Mouse (Mus musculus) MEL (cell line): ENCODE measurements around the gene Cul4b. TPM values are rescaled to one million over a fixed set of nuclear protein-coding genes. Genes with fewer than 3 reads are reported as not detected.

Source experiments
- DNase-seq: peaks from one replicate; pipeline ENCODE4 v3.0.0; 2011; ENCODE audit warnings: low read depth, low spot score
- H3K27ac ChIP-seq: 2 replicates; pipeline ENCODE4 v1.5.1; 2012; ENCODE audit warnings: low read depth, mild to moderate bottlenecking, control low read depth, low read length, moderate library complexity; ENCODE audit not compliant: control insufficient read depth
- H3K27me3 ChIP-seq, 2 experiments: fragments of 150-350 bp in 1 of 2; sonication (generic) in 1 of 2; 2 replicates each; pipeline ENCODE4 v1.6.1; 2012; ENCODE audit warnings: low read length in 2 of 2, mild to moderate bottlenecking in 2 of 2, improper control_type of control experiment in 1 of 2, moderate library complexity in 1 of 2; ENCODE audit not compliant: insufficient read depth in 2 of 2, control insufficient read depth in 1 of 2
- H3K36me3 ChIP-seq, 2 experiments: 2 replicates each; pipeline ENCODE4 v1.6.1; 2012 to 2014; ENCODE audit warnings: low read length in 2 of 2, improper control_type of control experiment in 1 of 2, inconsistent platforms in 1 of 2, mild to moderate bottlenecking in 1 of 2; ENCODE audit not compliant: insufficient read depth in 2 of 2, control insufficient read depth in 1 of 2
- H3K4me1 ChIP-seq, 2 experiments: fragments of 150-350 bp in 1 of 2; sonication (generic) in 1 of 2; 2 replicates each; pipeline ENCODE4 v1.6.1; 2012; ENCODE audit warnings: low read length in 2 of 2, improper control_type of control experiment in 1 of 2, mild to moderate bottlenecking in 1 of 2; ENCODE audit not compliant: insufficient read depth in 2 of 2, control insufficient read depth in 1 of 2
- H3K4me3 ChIP-seq, 2 experiments: fragments of 150-350 bp in 1 of 2; sonication (generic) in 1 of 2; 2 replicates each; pipeline ENCODE4 v1.5.1; 2012; ENCODE audit warnings: low read depth in 2 of 2, low read length in 2 of 2, mild to moderate bottlenecking in 2 of 2, moderate library complexity in 2 of 2, control low read depth in 1 of 2, improper control_type of control experiment in 1 of 2; ENCODE audit not compliant: control insufficient read depth in 1 of 2, insufficient read depth in 1 of 2
- H3K79me2 ChIP-seq: 2 replicates; pipeline ENCODE4 v1.6.1; 2012; ENCODE audit warnings: mild to moderate bottlenecking, low read length, moderate library complexity; ENCODE audit not compliant: control insufficient read depth, poor library complexity, insufficient read depth
- H3K9ac ChIP-seq: 2 replicates; pipeline ENCODE4 v1.6.1; 2012; ENCODE audit warnings: low read depth, mild to moderate bottlenecking, control low read depth, low read length, moderate library complexity; ENCODE audit not compliant: control insufficient read depth, poor library complexity, severe bottlenecking
- H3K9me3 ChIP-seq: fragments of 150-350 bp; sonication (generic); replicated peaks from 2 replicates; pipeline ENCODE4 v1.6.1; 2012; ENCODE audit warnings: mild to moderate bottlenecking, low read length, improper control_type of control experiment, moderate library complexity; ENCODE audit not compliant: insufficient read depth
- BHLHE40 ChIP-seq: IDR thresholded peaks from 2 replicates; pipeline ENCODE4 v1.6.1; 2012; ENCODE audit warnings: low read depth, mild to moderate bottlenecking, inconsistent platforms, low read length, improper control_type of control experiment, borderline replicate concordance
- CHD1 ChIP-seq: IDR thresholded peaks from 2 replicates; pipeline ENCODE4 v1.6.1; 2012; ENCODE audit warnings: low read depth, mild to moderate bottlenecking, inconsistent platforms, low read length, improper control_type of control experiment
- CTCF ChIP-seq, 3 experiments: IDR thresholded peaks in 2 of 3; conservative IDR thresholded peaks in 1 of 3; 2 replicates each; pipeline ENCODE4 v1.5.1; 2011 to 2012; ENCODE audit warnings: low read length in 3 of 3, low read depth in 2 of 3, mild to moderate bottlenecking in 2 of 3, improper control_type of control experiment in 1 of 3, inconsistent platforms in 1 of 3, mixed read lengths in 1 of 3, moderate library complexity in 1 of 3; ENCODE audit not compliant: control insufficient read depth in 1 of 3, insufficient read depth in 1 of 3, poor library complexity in 1 of 3, severe bottlenecking in 1 of 3
- E2F4 ChIP-seq: IDR thresholded peaks from 2 replicates; pipeline ENCODE4 v1.6.1; 2011; ENCODE audit warnings: low read depth, low read length, improper control_type of control experiment, borderline replicate concordance
- EP300 ChIP-seq, 2 experiments: IDR thresholded peaks; 2 replicates each; pipeline ENCODE4 v1.6.1; 2011; ENCODE audit warnings: improper control_type of control experiment in 2 of 2, low read length in 2 of 2, low read depth in 1 of 2, mild to moderate bottlenecking in 1 of 2
- GABPA ChIP-seq: IDR thresholded peaks from 2 replicates; pipeline ENCODE4 v1.6.1; 2012; ENCODE audit warnings: low read depth, mild to moderate bottlenecking, inconsistent platforms, low read length, improper control_type of control experiment, moderate library complexity
- HCFC1 ChIP-seq: IDR thresholded peaks from 2 replicates; pipeline ENCODE4 v1.6.1; 2012; ENCODE audit warnings: low read depth, mild to moderate bottlenecking, inconsistent platforms, low read length, improper control_type of control experiment, moderate library complexity
- MAX ChIP-seq: IDR thresholded peaks from 2 replicates; pipeline ENCODE4 v1.6.1; 2011; ENCODE audit warnings: low read length, improper control_type of control experiment
- MAZ ChIP-seq: IDR thresholded peaks from 2 replicates; pipeline ENCODE4 v1.6.1; 2012; ENCODE audit warnings: low read depth, mild to moderate bottlenecking, inconsistent platforms, low read length, improper control_type of control experiment
- MXI1 ChIP-seq: IDR thresholded peaks from 2 replicates; pipeline ENCODE4 v1.6.1; 2011; ENCODE audit warnings: mild to moderate bottlenecking, low read depth, low read length, improper control_type of control experiment
- MYB ChIP-seq: IDR thresholded peaks from 2 replicates; pipeline ENCODE4 v1.6.1; 2011; ENCODE audit warnings: mild to moderate bottlenecking, low read depth, low read length, improper control_type of control experiment
- NELFE ChIP-seq: IDR thresholded peaks from 2 replicates; pipeline ENCODE4 v1.6.1; 2011; ENCODE audit warnings: low read depth, low read length, improper control_type of control experiment
- POLR2A ChIP-seq, 2 experiments: IDR thresholded peaks; 2 replicates each; pipeline ENCODE4 v1.6.1; 2011 to 2012; ENCODE audit warnings: low read length in 2 of 2, mild to moderate bottlenecking in 2 of 2, control low read depth in 1 of 2, improper control_type of control experiment in 1 of 2, low read depth in 1 of 2, moderate library complexity in 1 of 2; ENCODE audit not compliant: control insufficient read depth in 1 of 2, insufficient read depth in 1 of 2, poor library complexity in 1 of 2
- POLR2AphosphoS2 ChIP-seq: IDR thresholded peaks from 2 replicates; pipeline ENCODE4 v1.6.1; 2011; ENCODE audit warnings: low read length, improper control_type of control experiment
- POLR2AphosphoS5 ChIP-seq: IDR thresholded peaks from 2 replicates; pipeline ENCODE4 v1.6.1; 2012; ENCODE audit warnings: low read depth, borderline replicate concordance, mild to moderate bottlenecking, inconsistent platforms, low read length, moderate library complexity, mixed read lengths
- RAD21 ChIP-seq: IDR thresholded peaks from 2 replicates; pipeline ENCODE4 v1.6.1; 2011; ENCODE audit warnings: mild to moderate bottlenecking, low read depth, low read length, improper control_type of control experiment
- SIN3A ChIP-seq: IDR thresholded peaks from 2 replicates; pipeline ENCODE4 v1.6.1; 2012; ENCODE audit warnings: low read length, improper control_type of control experiment, inconsistent platforms
- TAL1 ChIP-seq: IDR thresholded peaks from 2 replicates; pipeline ENCODE4 v1.6.1; 2012; ENCODE audit warnings: mild to moderate bottlenecking, inconsistent platforms, low read length, moderate library complexity, mixed read lengths
- TBP ChIP-seq: IDR thresholded peaks from 2 replicates; pipeline ENCODE4 v1.8.0; 2011; ENCODE audit warnings: low read depth, low read length, improper control_type of control experiment
- UBTF ChIP-seq: IDR thresholded peaks from 2 replicates; pipeline ENCODE4 v1.6.1; 2012; ENCODE audit warnings: low read depth, mild to moderate bottlenecking, inconsistent platforms, low read length, improper control_type of control experiment, moderate library complexity, borderline replicate concordance; ENCODE audit not compliant: insufficient read depth
- USF1 ChIP-seq: IDR thresholded peaks from 2 replicates; pipeline ENCODE4 v1.6.1; 2014; ENCODE audit warnings: low read depth, mild to moderate bottlenecking, inconsistent platforms, low read length, improper control_type of control experiment, moderate library complexity
- USF2 ChIP-seq, 2 experiments: IDR thresholded peaks; 2 replicates each; pipeline ENCODE4 v1.6.1; 2011 to 2012; ENCODE audit warnings: improper control_type of control experiment in 2 of 2, low read length in 2 of 2, borderline replicate concordance in 1 of 2, inconsistent platforms in 1 of 2, low read depth in 1 of 2, mild to moderate bottlenecking in 1 of 2; ENCODE audit not compliant: insufficient read depth in 1 of 2
- ZC3H11A ChIP-seq: IDR thresholded peaks from 2 replicates; pipeline ENCODE4 v1.6.1; 2012; ENCODE audit warnings: low read depth, mild to moderate bottlenecking, inconsistent platforms, low read length, improper control_type of control experiment
- ZKSCAN1 ChIP-seq: IDR thresholded peaks from 2 replicates; pipeline ENCODE4 v1.6.1; 2012; ENCODE audit warnings: low read depth, mild to moderate bottlenecking, inconsistent platforms, low read length, improper control_type of control experiment, moderate library complexity
- ZNF384 ChIP-seq: IDR thresholded peaks from 2 replicates; pipeline ENCODE4 v1.6.1; 2012; ENCODE audit warnings: low read depth, mild to moderate bottlenecking, inconsistent platforms, low read length, improper control_type of control experiment
- polyA plus RNA-seq, 2 experiments: library from polyadenylated mRNA; stranded (reverse) in 1 of 2; unstranded in 1 of 2; fragments of >175 nt in 1 of 2; fragments of >200 nt in 1 of 2; gene quantifications; 2 replicates each; pipeline versions ENCODE4 v1.2.1 to v1.2.4; 2012; ENCODE audit warnings: low replicate concordance in 2 of 2, low read depth in 1 of 2; ENCODE audit not compliant: insufficient read length in 2 of 2, insufficient read depth in 1 of 2, missing spikeins in 1 of 2
- total RNA-seq: library from RNA; depleted of rRNA; stranded (reverse); fragments of 300-350 nt; gene quantifications from 2 replicates; pipeline ENCODE4 v1.2.3, GENCODE M21; 2012

The Cul4b gene
- total and polyA plus RNA-seq, 3 experiments, result 19.0 to 28.2 TPM; not detected in 1

- TF ChIP-seq CHD1 (no peak), MAZ (no peak), POLR2AphosphoS5 (no peak), ZNF384 (no peak), MXI1 (no peak), USF2 (IDR thresholded peaks at IDR 0.05; ENCODE audit: borderline replicate concordance in 1 of 2, insufficient read depth in 1 of 2, low read depth in 1 of 2, low read length in 2 of 2) (no peak), SIN3A (peak; percentile 57), ZKSCAN1 (no peak), POLR2A (IDR thresholded peaks at IDR 0.05; ENCODE audit: control insufficient read depth in 1 of 2, insufficient read depth in 1 of 2, low read depth in 1 of 2, low read length in 2 of 2, poor library complexity in 1 of 2) (no peak), MAX (0 out of 2 replicates have a peak, but pooled peaks have one; percentile 18), POLR2AphosphoS2 (no peak), E2F4 (no peak), USF1 (no peak), UBTF (no peak), NELFE (no peak), TBP (no peak), CTCF (IDR thresholded peaks at IDR 0.05 in 2 of 3, conservative IDR thresholded peaks at IDR 0.05 in 1 of 3; ENCODE audit: control insufficient read depth in 1 of 3, insufficient read depth in 1 of 3, low read depth in 2 of 3, low read length in 3 of 3, poor library complexity in 1 of 3, severe bottlenecking in 1 of 3) (no peak)
Measured at GRCm38 (mm10) chrX:38581140-38581539, 5.1 kb upstream of the Cul4b start (continued).

GRCm38 (mm10) chrX:38566521-38567205 lies 9.3 kb downstream of the Cul4b start:
- Histone ChIP-seq H3K36me3 (peaks cover 2 to 19% of the 10 kb centered on the region in 2 experiments; a peak in 3 of 4 replicates), H3K79me2 (peaks cover 15% of the 10 kb centered on the region), H3K9me3 (no peaks in the 10 kb centered on the region), H3K27me3 (no peaks in the 10 kb centered on the region), H3K27ac (no peak overlapping the region), H3K9ac (no peak overlapping the region), H3K4me1 (peaks cover 2 to 11% of the 10 kb centered on the region in 2 experiments), H3K4me3 (no peak overlapping the region)
- TF ChIP-seq CTCF (IDR thresholded peaks at IDR 0.05 in 2 of 3, conservative IDR thresholded peaks at IDR 0.05 in 1 of 3; ENCODE audit: control insufficient read depth in 1 of 3, insufficient read depth in 1 of 3, low read depth in 2 of 3, low read length in 3 of 3, poor library complexity in 1 of 3, severe bottlenecking in 1 of 3) (no peak), HCFC1 (no peak), TAL1 (no peak), RAD21 (no peak), ZC3H11A (no peak), MYB (no peak), ZKSCAN1 (no peak), SIN3A (no peak), BHLHE40 (no peak), EP300 (IDR thresholded peaks at IDR 0.05; ENCODE audit: low read depth in 1 of 2, low read length in 2 of 2) (no peak), GABPA (no peak), MXI1 (no peak), USF1 (no peak)
- DNase-seq, result no peak
